Mouse (Mus musculus): ENCODE data around the gene Tes. TPM values are rescaled to one million over a fixed set of nuclear protein-coding genes. Genes with fewer than 3 reads are reported as not detected.
A peak's percentile ranks its signal among the peaks of the same experiment; 100 is the strongest.

The Tes gene
- 15.4 and 16.9 TPM in 2 replicates for polyA plus RNA-seq (2015; fragmentation: Nextera tagmentation; extraction: Ambion mirVana)

GRCm38 (mm10) chr6:17064936-17065790, at the start of gene Tes:
Gene Tes, plus strand, starts transcription at chr6:17065149.
- Histone ChIP-seq H3K27ac (replicated peaks) (peak within 1 kb of the TSS; percentile 24), H3K4me2 (peak within 1 kb of the TSS; percentile 97), H3K4me1 (peaks cover 17% of the 10 kb centered on the region), H3K4me3 (peak within 1 kb of the TSS; percentile 70), H3K27me3 (replicated peaks) (peaks cover 93% of the 10 kb centered on the region), H3K9me3 (no peaks in the 10 kb centered on the region), H3K9ac (peak within 1 kb of the TSS; percentile 82), H3K36me3 (no peaks in the 10 kb centered on the region)
- peak; percentile 74 for ATAC-seq (ENCODE audit: extremely low read depth, insufficient number of reproducible peaks, low FRiP score, low TSS enrichment)
- WGBS = under 1% methylated on average over 63 of the region's 63 CpGs

GRCm38 (mm10) chr6:17025886-17026285, 39.1 kb upstream of the Tes start:
- Histone ChIP-seq H3K4me2 (no peak overlapping the region), H3K9me3 (no peaks in the 10 kb centered on the region), H3K27ac (replicated peaks) (no peak overlapping the region), H3K27me3 (replicated peaks) (peaks cover 40% of the 10 kb centered on the region), H3K4me3 (no peak overlapping the region), H3K9ac (no peak overlapping the region), H3K4me1 (no peaks in the 10 kb centered on the region), H3K36me3 (no peaks in the 10 kb centered on the region)
- no peak for ATAC-seq (ENCODE audit: extremely low read depth, insufficient number of reproducible peaks, low FRiP score, low TSS enrichment)
- 56% methylated on average over 7 of the region's 7 CpGs for WGBS

GRCm38 (mm10) chr6:17027572-17027971, 37.4 kb upstream of the Tes start:
- ATAC-seq (ENCODE audit: extremely low read depth, insufficient number of reproducible peaks, low FRiP score, low TSS enrichment) = no peak
- 13% methylated on average over 8 of the region's 8 CpGs for WGBS
- H3K4me3 ChIP-seq = no peak overlapping the region
- no peaks in the 10 kb centered on the region for H3K4me1 ChIP-seq
- peaks cover 40% of the 10 kb centered on the region for H3K27me3 ChIP-seq (replicated peaks)
- no peaks in the 10 kb centered on the region for H3K36me3 ChIP-seq
- H3K27ac ChIP-seq (replicated peaks) = no peak overlapping the region
- H3K9me3 ChIP-seq = no peaks in the 10 kb centered on the region
- H3K4me2 ChIP-seq = no peak overlapping the region
- no peak overlapping the region for H3K9ac ChIP-seq

- WGBS = 69% methylated on average over 8 of the region's 8 CpGs
- H3K27me3 ChIP-seq (replicated peaks) = peaks cover 40% of the 10 kb centered on the region
- no peaks in the 10 kb centered on the region for H3K36me3 ChIP-seq
- no peak overlapping the region for H3K4me2 ChIP-seq
- ATAC-seq (ENCODE audit: extremely low read depth, insufficient number of reproducible peaks, low FRiP score, low TSS enrichment) = no peak
- H3K4me3 ChIP-seq = no peak overlapping the region
- H3K27ac ChIP-seq (replicated peaks) = no peak overlapping the region
- no peaks in the 10 kb centered on the region for H3K9me3 ChIP-seq
- no peaks in the 10 kb centered on the region for H3K4me1 ChIP-seq
- no peak overlapping the region for H3K9ac ChIP-seq
Observed at GRCm38 (mm10) chr6:17028809-17029208, 36.1 kb upstream of the Tes start.

GRCm38 (mm10) chr6:17032231-17032728, 32.7 kb upstream of the Tes start:
- H3K27ac ChIP-seq (replicated peaks) = no peak overlapping the region
- WGBS = 25% methylated on average over 2 of the region's 2 CpGs
- ATAC-seq (ENCODE audit: extremely low read depth, insufficient number of reproducible peaks, low FRiP score, low TSS enrichment) = no peak
- no peaks in the 10 kb centered on the region for H3K36me3 ChIP-seq
- H3K4me1 ChIP-seq = no peaks in the 10 kb centered on the region
- H3K4me2 ChIP-seq = no peak overlapping the region
- no peaks in the 10 kb centered on the region for H3K9me3 ChIP-seq
- H3K9ac ChIP-seq = no peak overlapping the region
- no peak overlapping the region for H3K4me3 ChIP-seq
- H3K27me3 ChIP-seq (replicated peaks) = peaks cover 24% of the 10 kb centered on the region

- H3K4me2 ChIP-seq = no peak overlapping the region
- no peaks in the 10 kb centered on the region for H3K9me3 ChIP-seq
- no peak overlapping the region for H3K9ac ChIP-seq
- WGBS = 57% methylated on average over 2 of the region's 2 CpGs
- no peak overlapping the region for H3K27ac ChIP-seq (replicated peaks)
- H3K27me3 ChIP-seq (replicated peaks) = peaks cover 11% of the 10 kb centered on the region; the same call in 1 of the 2 replicates
- H3K4me3 ChIP-seq = no peak overlapping the region
- no peak for ATAC-seq (ENCODE audit: extremely low read depth, insufficient number of reproducible peaks, low FRiP score, low TSS enrichment)
- no peaks in the 10 kb centered on the region for H3K36me3 ChIP-seq
- H3K4me1 ChIP-seq = no peaks in the 10 kb centered on the region
Observed at GRCm38 (mm10) chr6:17034095-17034494, 30.9 kb upstream of the Tes start.

- H3K4me3 ChIP-seq = no peak overlapping the region
- H3K4me1 ChIP-seq = no peaks in the 10 kb centered on the region
- no peaks in the 10 kb centered on the region for H3K9me3 ChIP-seq
- ATAC-seq (ENCODE audit: extremely low read depth, insufficient number of reproducible peaks, low FRiP score, low TSS enrichment) = no peak
- no peak overlapping the region for H3K4me2 ChIP-seq
- no peak overlapping the region for H3K27ac ChIP-seq (replicated peaks)
- H3K9ac ChIP-seq = no peak overlapping the region
- no peaks in the 10 kb centered on the region for H3K36me3 ChIP-seq
- peaks cover 6% of the 10 kb centered on the region; the same call in 1 of the 2 replicates for H3K27me3 ChIP-seq (replicated peaks)
Observed at GRCm38 (mm10) chr6:17035228-17035627, 29.7 kb upstream of the Tes start.

GRCm38 (mm10) chr6:17051432-17052025, 13.4 kb upstream of the Tes start:
- no peak overlapping the region for H3K9ac ChIP-seq
- WGBS = 73% methylated on average over 4 of the region's 4 CpGs
- H3K27me3 ChIP-seq (replicated peaks) = peaks cover 25% of the 10 kb centered on the region
- no peaks in the 10 kb centered on the region for H3K9me3 ChIP-seq
- no peak overlapping the region for H3K4me3 ChIP-seq
- H3K27ac ChIP-seq (replicated peaks) = no peak overlapping the region
- ATAC-seq (ENCODE audit: extremely low read depth, insufficient number of reproducible peaks, low FRiP score, low TSS enrichment) = no peak
- H3K36me3 ChIP-seq = no peaks in the 10 kb centered on the region
- no peak overlapping the region for H3K4me2 ChIP-seq
- H3K4me1 ChIP-seq = peaks cover 6% of the 10 kb centered on the region; the same call in 1 of the 2 replicates

- no peak for ATAC-seq (ENCODE audit: extremely low read depth, insufficient number of reproducible peaks, low FRiP score, low TSS enrichment)
- no peak overlapping the region for H3K9ac ChIP-seq
Observed at GRCm38 (mm10) chr6:17053028-17053660, 11.8 kb upstream of the Tes start.

GRCm38 (mm10) chr6:17054781-17055180, 10.2 kb upstream of the Tes start:
- Histone ChIP-seq H3K27ac (replicated peaks) (no peak overlapping the region), H3K4me3 (no peak overlapping the region), H3K4me2 (no peak overlapping the region), H3K36me3 (no peaks in the 10 kb centered on the region), H3K27me3 (replicated peaks) (peaks cover 45% of the 10 kb centered on the region), H3K9me3 (no peaks in the 10 kb centered on the region), H3K4me1 (peaks cover 6% of the 10 kb centered on the region; the same call in 1 of the 2 replicates), H3K9ac (no peak overlapping the region)
- 76% methylated on average over 2 of the region's 2 CpGs for WGBS
- ATAC-seq (ENCODE audit: extremely low read depth, insufficient number of reproducible peaks, low FRiP score, low TSS enrichment) = no peak

More at GRCm38 (mm10) chr6:17053028-17053660, 11.8 kb upstream of the Tes start:
- Histone ChIP-seq H3K36me3 (no peaks in the 10 kb centered on the region), H3K27ac (replicated peaks) (no peak overlapping the region), H3K27me3 (replicated peaks) (peaks cover 34% of the 10 kb centered on the region), H3K9me3 (no peaks in the 10 kb centered on the region), H3K4me1 (peaks cover 6% of the 10 kb centered on the region; the same call in 1 of the 2 replicates), H3K4me3 (no peak overlapping the region), H3K4me2 (no peak overlapping the region)
- 55% methylated on average over 6 of the region's 6 CpGs for WGBS

GRCm38 (mm10) chr6:17055659-17056058, 9.3 kb upstream of the Tes start:
- H3K9me3 ChIP-seq = no peaks in the 10 kb centered on the region
- H3K4me1 ChIP-seq = peaks cover 6% of the 10 kb centered on the region; the same call in 1 of the 2 replicates
- no peak for ATAC-seq (ENCODE audit: extremely low read depth, insufficient number of reproducible peaks, low FRiP score, low TSS enrichment)
- H3K27ac ChIP-seq (replicated peaks) = no peak overlapping the region
- H3K27me3 ChIP-seq (replicated peaks) = peaks cover 48% of the 10 kb centered on the region
- H3K9ac ChIP-seq = no peak overlapping the region
- no peak overlapping the region for H3K4me2 ChIP-seq
- no peaks in the 10 kb centered on the region for H3K36me3 ChIP-seq
- H3K4me3 ChIP-seq = no peak overlapping the region
- WGBS = 42% methylated on average over 2 of the region's 2 CpGs
